Mouse (Mus musculus) limb, embryonic 11.5 days (tissue): ENCODE data around the gene Mtmr3. TPM values are rescaled to one million over a fixed set of nuclear protein-coding genes. Genes with fewer than 3 reads are reported as not detected.
"Not testable (repeated sequence)": the region's sequence is repeated elsewhere in the genome, so short reads cannot be mapped to it uniquely, and the experiment has no call there.

ENCODE experiments used
- ATAC-seq: fragments of 200-750 bp; cut with Nextera tagmentation; 2 replicates; pipeline ENCODE4 v1.8.0; 2017; ENCODE audit warnings: low read depth; ENCODE audit not compliant: insufficient number of reproducible peaks, low FRiP score, low TSS enrichment
- DNase-seq: peaks from one replicate; pipeline ENCODE4 v3.0.0-alpha.2; 2015; ENCODE audit warnings: low spot score
- H3K27ac ChIP-seq: fragments of 300-500 bp; sonication (generic); replicated peaks from 2 replicates; pipeline ENCODE4 v1.5.1; 2014; ENCODE audit warnings: low read depth, mild to moderate bottlenecking, low read length
- H3K27me3 ChIP-seq: fragments of 300-500 bp; sonication (generic); 2 replicates; pipeline ENCODE4 v1.6.1; 2014; ENCODE audit warnings: mild to moderate bottlenecking, low read length, mixed read lengths; ENCODE audit not compliant: control insufficient read depth, insufficient read depth
- H3K36me3 ChIP-seq: fragments of 300-500 bp; sonication (generic); 2 replicates; pipeline ENCODE4 v1.6.1; 2014; ENCODE audit warnings: mild to moderate bottlenecking, low read length, moderate library complexity, mixed read lengths; ENCODE audit not compliant: control insufficient read depth, insufficient read depth
- H3K4me1 ChIP-seq: fragments of 300-500 bp; sonication (generic); 2 replicates; pipeline ENCODE4 v1.6.1; 2014; ENCODE audit warnings: low read length, mixed read lengths; ENCODE audit not compliant: control insufficient read depth, insufficient read depth
- H3K4me2 ChIP-seq: fragments of 300-500 bp; sonication (generic); 2 replicates; pipeline ENCODE4 v1.6.1; 2014; ENCODE audit warnings: low read depth, mild to moderate bottlenecking, moderate library complexity; ENCODE audit not compliant: severe bottlenecking
- H3K4me3 ChIP-seq: fragments of 300-500 bp; sonication (generic); 2 replicates; pipeline ENCODE4 v1.5.1; 2014; ENCODE audit warnings: low read depth, low read length
- H3K9ac ChIP-seq: fragments of 300-500 bp; sonication (generic); 2 replicates; pipeline ENCODE4 v1.6.1; 2014; ENCODE audit warnings: mild to moderate bottlenecking, low read length
- H3K9me3 ChIP-seq: fragments of 300-500 bp; sonication (generic); 2 replicates; pipeline ENCODE4 v1.6.1; 2016; ENCODE audit warnings: low read length; ENCODE audit not compliant: control insufficient read depth
- WGBS: fragments of 180-500 bp; shearing (Covaris S2); extraction: QIAGEN DNeasy Blood & Tissue Kit; methylation state at CpG from one replicate; pipeline ENCODE4 v1.1.7; 2014; 5-methylcytosine and 5-hydroxymethylcytosine counted together
- polyA plus RNA-seq: library from polyadenylated mRNA; unstranded; fragments of >200 nt; fragmentation: Nextera tagmentation; extraction: Ambion mirVana; gene quantifications from 2 replicates; pipeline ENCODE4 v1.2.1, GENCODE M21; 2014

Mtmr3 gene
- polyA plus RNA-seq, 1 experiment from 2014 or later = 26.2 TPM

- ATAC-seq = no peak
- WGBS = 92% methylated on average over 2 of the region's 2 CpGs
- no peaks in the 10 kb centered on the region for H3K36me3 ChIP-seq
Observed at GRCm38 (mm10) chr11:4553274-4554063, 41.2 kb downstream of the Mtmr3 start.

GRCm38 (mm10) chr11:4547569-4547968 is 47.1 kb downstream of the Mtmr3 start:
- peaks cover 7% of the 10 kb centered on the region for H3K4me1 ChIP-seq
- H3K9ac ChIP-seq = no peak overlapping the region
- H3K4me2 ChIP-seq = no peak overlapping the region
- no peaks in the 10 kb centered on the region for H3K9me3 ChIP-seq
- no peaks in the 10 kb centered on the region for H3K27me3 ChIP-seq
- no peak overlapping the region for H3K4me3 ChIP-seq
- DNase-seq = no peak
- 32% methylated on average over 4 of the region's 4 CpGs for WGBS
- H3K27ac ChIP-seq = peak overlapping the region; percentile 43; the same call in 1 of the 2 replicates
- peak; percentile 21; the same call in 1 of the 2 replicates for ATAC-seq
- H3K36me3 ChIP-seq = no peaks in the 10 kb centered on the region

More at GRCm38 (mm10) chr11:4553274-4554063, 41.2 kb downstream of the Mtmr3 start:
- Histone ChIP-seq H3K4me1 (peaks cover 3% of the 10 kb centered on the region; the same call in 1 of the 2 replicates), H3K9ac (no peak overlapping the region), H3K4me2 (no peak overlapping the region), H3K4me3 (no peak overlapping the region), H3K27ac (no peak overlapping the region), H3K9me3 (no peaks in the 10 kb centered on the region), H3K27me3 (no peaks in the 10 kb centered on the region)
- no peak for DNase-seq

- H3K4me2 ChIP-seq = no peak overlapping the region
- H3K9me3 ChIP-seq = no peaks in the 10 kb centered on the region
- H3K27me3 ChIP-seq = no peaks in the 10 kb centered on the region
- no peaks in the 10 kb centered on the region for H3K36me3 ChIP-seq
- no peak overlapping the region for H3K27ac ChIP-seq
- H3K4me3 ChIP-seq = no peak overlapping the region
- WGBS = 74% methylated on average over 3 of the region's 3 CpGs
- peaks cover 7% of the 10 kb centered on the region for H3K4me1 ChIP-seq
- no peak overlapping the region for H3K9ac ChIP-seq
- no peak for ATAC-seq
- no peak for DNase-seq
Observed at GRCm38 (mm10) chr11:4545976-4546375, 48.7 kb downstream of the Mtmr3 start.

GRCm38 (mm10) chr11:4545401-4545800 is 49.3 kb downstream of the Mtmr3 start:
- H3K36me3 ChIP-seq = no peaks in the 10 kb centered on the region
- H3K4me3 ChIP-seq = no peak overlapping the region
- ATAC-seq = no peak
- H3K27me3 ChIP-seq = no peaks in the 10 kb centered on the region
- 56% methylated on average over 4 of the region's 4 CpGs for WGBS
- H3K9ac ChIP-seq = no peak overlapping the region
- no peaks in the 10 kb centered on the region for H3K9me3 ChIP-seq
- H3K4me1 ChIP-seq = peaks cover 7% of the 10 kb centered on the region
- no peak for DNase-seq
- no peak overlapping the region for H3K4me2 ChIP-seq
- H3K27ac ChIP-seq = no peak overlapping the region

GRCm38 (mm10) chr11:4544627-4544921 is 50.1 kb downstream of the Mtmr3 start:
- H3K4me2 ChIP-seq, H3K9ac ChIP-seq, H3K9me3 ChIP-seq, H3K27me3 ChIP-seq, DNase-seq, ATAC-seq, H3K27ac ChIP-seq, H3K4me1 ChIP-seq, H3K36me3 ChIP-seq, H3K4me3 ChIP-seq: not testable (repeated sequence)
- WGBS = 74% methylated on average over 1 of the region's 1 CpGs

GRCm38 (mm10) chr11:4543746-4544626 is 50.7 kb downstream of the Mtmr3 start:
- ATAC-seq (no peak), DNase-seq (no peak)
- H3K9me3 ChIP-seq = no peaks in the 10 kb centered on the region
- H3K27ac ChIP-seq = no peak overlapping the region
- H3K27me3 ChIP-seq = no peaks in the 10 kb centered on the region
- H3K9ac ChIP-seq = no peak overlapping the region
- peaks cover 7% of the 10 kb centered on the region for H3K4me1 ChIP-seq
- H3K4me3 ChIP-seq = no peak overlapping the region
- 66% methylated on average over 7 of the region's 7 CpGs for WGBS
- H3K4me2 ChIP-seq = no peak overlapping the region
- no peaks in the 10 kb centered on the region for H3K36me3 ChIP-seq

GRCm38 (mm10) chr11:4543040-4543551 is 51.6 kb downstream of the Mtmr3 start:
- H3K27me3 ChIP-seq = no peaks in the 10 kb centered on the region
- DNase-seq = no peak
- no peaks in the 10 kb centered on the region for H3K9me3 ChIP-seq
- H3K27ac ChIP-seq = no peak overlapping the region
- WGBS = 60% methylated on average over 2 of the region's 2 CpGs
- ATAC-seq = no peak
- peaks cover 7% of the 10 kb centered on the region for H3K4me1 ChIP-seq
- no peak overlapping the region for H3K9ac ChIP-seq
- no peaks in the 10 kb centered on the region for H3K36me3 ChIP-seq
- no peak overlapping the region for H3K4me2 ChIP-seq
- no peak overlapping the region for H3K4me3 ChIP-seq

- ATAC-seq (no peak), DNase-seq (no peak)
- Histone ChIP-seq H3K27ac (no peak overlapping the region), H3K27me3 (no peaks in the 10 kb centered on the region), H3K4me1 (no peaks in the 10 kb centered on the region), H3K4me3 (no peak overlapping the region), H3K4me2 (no peak overlapping the region), H3K36me3 (no peaks in the 10 kb centered on the region), H3K9me3 (no peaks in the 10 kb centered on the region), H3K9ac (no peak overlapping the region)
- 91% methylated on average over 1 of the region's 1 CpGs for WGBS
Observed at GRCm38 (mm10) chr11:4536645-4537044, 58.0 kb downstream of the Mtmr3 start.
